14 mouse cellular contexts compared by ENCODE assay signal in the genomic region with DNA sequence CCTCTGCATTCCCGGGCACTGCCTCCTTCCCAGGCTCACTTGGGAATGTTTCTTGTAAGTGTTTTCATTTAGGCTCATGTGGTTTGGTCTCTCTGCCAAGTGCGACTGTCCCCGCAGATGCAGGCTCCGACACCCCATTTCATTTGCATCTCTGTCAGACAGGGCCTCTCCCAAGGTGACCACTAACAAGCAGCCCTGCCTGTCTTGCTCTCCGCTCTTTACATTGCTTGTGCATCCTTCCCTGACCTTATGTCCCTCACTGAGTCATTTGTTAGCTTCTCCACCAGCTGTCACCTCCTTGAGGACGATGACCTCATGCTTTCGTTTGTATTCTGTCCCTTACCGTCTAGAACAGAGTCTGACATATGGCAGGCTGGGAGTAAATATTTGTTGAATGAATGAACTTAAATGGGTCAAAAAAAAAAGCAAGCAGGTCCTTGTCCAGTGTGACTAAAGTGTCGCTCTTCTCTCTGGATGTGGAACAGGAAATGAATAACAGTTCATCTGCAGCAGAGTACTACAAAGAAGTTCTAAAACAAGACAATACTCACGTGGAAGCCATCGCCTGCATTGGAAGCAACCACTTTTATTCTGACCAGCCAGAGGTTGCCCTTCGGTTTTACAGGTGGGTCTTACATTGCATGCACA. TPM values are rescaled to one million over a fixed set of nuclear protein-coding genes. Genes with fewer than 3 reads are reported as not detected.
DNase-seq lines count a peak whose midpoint lies in the region; ATAC-seq and TF ChIP-seq lines count a peak whose summit lies in the region.
"Had no signal": no experiment of that assay in that cellular context is flagged by ENCODE, and none has a peak within 500 bp of the region (broad histone marks: within the 10 kb centered on the region; RNA-seq: fewer than 3 reads in every experiment).

No protein-coding gene starts in this region.

- H3K4me3 ChIP-seq in lung, postnatal 0 days (ENCODE audit: low read depth, low read length), result no peak overlapping the region
- H3K4me3 ChIP-seq in forebrain, embryonic 15.5 days, result no peak overlapping the region
- no peak overlapping the region for H3K4me3 ChIP-seq in midbrain, embryonic 14.5 days (replicated peaks; ENCODE audit: low read depth, low read length)
- H3K4me3 ChIP-seq: gastrocnemius, adult 2 months; heart, embryonic 13.5 days; liver, embryonic 12.5 days had no signal

- TF ChIP-seq CTCF in lung, postnatal 0 days (IDR thresholded peaks at IDR 0.05), result no peak
- TF ChIP-seq CTCF in brain, embryonic 14.5 days (IDR thresholded peaks at IDR 0.05; ENCODE audit: borderline replicate concordance, extremely low read depth, insufficient read depth, insufficient read length), result no peak

- WGBS in lung, postnatal 0 days, result 38% methylated on average over 12 of the region's 12 CpGs
- WGBS in forebrain, embryonic 15.5 days, result 41% methylated on average over 12 of the region's 12 CpGs
- 56% methylated on average over 12 of the region's 12 CpGs for WGBS in midbrain, embryonic 14.5 days

- H3K27me3 ChIP-seq in lung, postnatal 0 days (replicated peaks; ENCODE audit: insufficient read depth, low read length), result no peaks in the 10 kb centered on the region
- H3K27me3 ChIP-seq in forebrain, embryonic 15.5 days, result no peaks in the 10 kb centered on the region
- no peaks in the 10 kb centered on the region for H3K27me3 ChIP-seq in midbrain, embryonic 14.5 days (ENCODE audit: control insufficient read depth, insufficient read depth, low read length)
- H3K27me3 ChIP-seq: heart, embryonic 13.5 days; liver, embryonic 12.5 days had no signal

- H3K9me3 ChIP-seq in lung, postnatal 0 days (ENCODE audit: low read length), result no peaks in the 10 kb centered on the region
- H3K9me3 ChIP-seq in forebrain, embryonic 15.5 days, result no peaks in the 10 kb centered on the region
- H3K9me3 ChIP-seq in midbrain, embryonic 14.5 days (ENCODE audit: control insufficient read depth, low read length), result no peaks in the 10 kb centered on the region
- H3K9me3 ChIP-seq: liver, embryonic 12.5 days had no signal

- peak; percentile 61 for ATAC-seq in lung, postnatal 0 days
- peak; percentile 57; the same call in 1 of the 2 replicates for ATAC-seq in forebrain, embryonic 15.5 days (replicated peaks)
- no peak; the same call in 1 of the 2 replicates for ATAC-seq in midbrain, embryonic 14.5 days (ENCODE audit: low FRiP score, low TSS enrichment)
- no peak for ATAC-seq in megakaryocyte-erythroid progenitor cell, adult 5-6 weeks (replicated peaks; ENCODE audit: low FRiP score, low TSS enrichment, poor library complexity, severe bottlenecking)
- ATAC-seq: liver, embryonic 12.5 days had no signal

- DNase-seq in lung, postnatal 0 days (ENCODE audit: low spot score), result peak; percentile 9
- no peak for DNase-seq in lung, adult 18-20 months
- DNase-seq in brain, embryonic 14.5 days (ENCODE audit: low read depth), result peak; percentile 80
- DNase-seq in midbrain, embryonic 14.5 days, result no peak
- no peak for DNase-seq in right cerebral cortex, postnatal 25 days
- no peak for DNase-seq in layer of hippocampus, adult 8-10 months (ENCODE audit: low spot score in 2 of 2)
- DNase-seq: cerebellum, postnatal 10 days; gastrocnemius, adult 2 months; kidney, postnatal 4 days had no signal

- no peaks in the 10 kb centered on the region for H3K36me3 ChIP-seq in lung, postnatal 0 days (ENCODE audit: insufficient read depth, low read length)
- H3K36me3 ChIP-seq in forebrain, embryonic 15.5 days, result peaks cover 23% of the 10 kb centered on the region
- H3K36me3 ChIP-seq in midbrain, embryonic 14.5 days (ENCODE audit: control insufficient read depth, insufficient read depth, low read length), result peaks cover 47% of the 10 kb centered on the region

- TF ChIP-seq EP300 in lung, postnatal 0 days (IDR thresholded peaks at IDR 0.05), result no peak

- H3K4me2 ChIP-seq in lung, postnatal 0 days (replicated peaks; ENCODE audit: low read depth, low read length), result no peak overlapping the region
- no peak overlapping the region for H3K4me2 ChIP-seq in forebrain, embryonic 15.5 days (replicated peaks)
- H3K4me2 ChIP-seq in midbrain, embryonic 14.5 days (ENCODE audit: low read length), result no peak overlapping the region
- H3K4me2 ChIP-seq: heart, embryonic 13.5 days; liver, embryonic 12.5 days had no signal

- H3K9ac ChIP-seq in lung, postnatal 0 days (replicated peaks; ENCODE audit: low read depth), result no peak overlapping the region
- H3K9ac ChIP-seq in forebrain, embryonic 15.5 days (replicated peaks), result no peak overlapping the region
- H3K9ac ChIP-seq in midbrain, embryonic 14.5 days (replicated peaks; ENCODE audit: low read length), result no peak overlapping the region
- H3K9ac ChIP-seq: heart, embryonic 13.5 days; liver, embryonic 12.5 days had no signal

- no peak overlapping the region for H3K27ac ChIP-seq in lung, postnatal 0 days (ENCODE audit: low read length)
- peak overlapping the region; percentile 53; the same call in 1 of the 2 replicates for H3K27ac ChIP-seq in forebrain, embryonic 15.5 days (replicated peaks)
- peak overlapping the region; percentile 32; the same call in 1 of the 2 replicates for H3K27ac ChIP-seq in midbrain, embryonic 14.5 days (replicated peaks; ENCODE audit: low read depth, low read length)
- H3K27ac ChIP-seq: gastrocnemius, adult 2 months; heart, embryonic 13.5 days; liver, embryonic 12.5 days; macrophage had no signal

- H3K4me1 ChIP-seq in lung, postnatal 0 days (ENCODE audit: insufficient read depth, low read depth, low read length), result no peaks in the 10 kb centered on the region
- H3K4me1 ChIP-seq in forebrain, embryonic 15.5 days, result peaks cover 11% of the 10 kb centered on the region
- no peaks in the 10 kb centered on the region for H3K4me1 ChIP-seq in midbrain, embryonic 14.5 days (ENCODE audit: control insufficient read depth, insufficient read depth, low read length)
- H3K4me1 ChIP-seq: liver, embryonic 12.5 days had no signal

- no peak for TF ChIP-seq POLR2A in brain, embryonic 14.5 days (IDR thresholded peaks at IDR 0.05; ENCODE audit: borderline replicate concordance, extremely low read depth, insufficient read depth, insufficient read length, poor library complexity, severe bottlenecking)

RNA-seq across cellular contexts. Expression of a gene that starts 53.9 kb away (rescaled TPM):
- polyA plus RNA-seq in lung, postnatal 0 days (2015; fragmentation: Nextera tagmentation; extraction: Ambion mirVana), result 14.4 and 16.5 TPM in 2 replicates
- polyA plus RNA-seq in brain, embryonic 14.5 days (2012; rRNA removed), result 38.6 and 39.7 TPM in 2 replicates
- 35.4 and 38.4 TPM in 2 replicates for polyA plus RNA-seq in forebrain, embryonic 15.5 days (2015; fragmentation: Nextera tagmentation; extraction: Ambion mirVana)
- polyA plus RNA-seq in midbrain, embryonic 14.5 days (2014; fragmentation: Nextera tagmentation; extraction: Ambion mirVana), result 27.7 and 38.5 TPM in 2 replicates
- 10 to 100 TPM; 40.6 to 59.3 (median 54.3) TPM for total RNA-seq in layer of hippocampus, adult 8-10 months (2022)
- total RNA-seq in megakaryocyte-erythroid progenitor cell, adult 5-6 weeks (2014; fragmentation: Nextera tagmentation), result 7.4 and 14.5 TPM in 2 replicates
- total RNA-seq in megakaryocyte-erythroid progenitor cell, adult 5-6 weeks (2017), result 0.70 and 16.3 TPM in 2 replicates

Comparison
In these comparisons a context has a peak if more than half of its experiments do, and no peak if none do; other contexts are left out.
1. DNase-seq: peak in lung, postnatal 0 days (single experiment) and brain, embryonic 14.5 days (single experiment); none in lung, adult 18-20 months (0 of 2), midbrain, embryonic 14.5 days (single experiment), right cerebral cortex, postnatal 25 days (single experiment) and layer of hippocampus, adult 8-10 months (0 of 2).
2. ATAC-seq: peak in lung, postnatal 0 days (single experiment) and forebrain, embryonic 15.5 days (single experiment); none in midbrain, embryonic 14.5 days (single experiment) and megakaryocyte-erythroid progenitor cell, adult 5-6 weeks (single experiment).